Comparison of ENCODE assay signal across 13 mouse cellular contexts in genomic region chr16:4414881-4415585, GRCm38 (mm10). TPM values are rescaled to one million over a fixed set of nuclear protein-coding genes. Genes with fewer than 3 reads are reported as not detected.
A peak's percentile ranks its signal among the peaks of the same experiment; 100 is the strongest.
DNase-seq lines count a peak whose midpoint lies in the region; ATAC-seq lines count a peak whose summit lies in the region.
"Had no signal": no experiment of that assay in that cellular context is flagged by ENCODE, and none has a peak within 500 bp of the region (broad histone marks: within the 10 kb centered on the region; RNA-seq: fewer than 3 reads in every experiment).

No protein-coding gene starts in this region.

- WGBS in liver, embryonic 16.5 days (ENCODE audit: insufficient replicate concordance), result 40% methylated on average over 8 of the region's 8 CpGs

- no peaks in the 10 kb centered on the region for H3K9me3 ChIP-seq in megakaryocyte, embryonic 14.5 days
- H3K9me3 ChIP-seq in liver, embryonic 16.5 days (replicated peaks; ENCODE audit: control insufficient read depth, low read length), result no peaks in the 10 kb centered on the region

- H3K4me1 ChIP-seq in megakaryocyte, embryonic 14.5 days, result peaks cover 92% of the 10 kb centered on the region
- peaks cover 20% of the 10 kb centered on the region for H3K4me1 ChIP-seq in liver, embryonic 16.5 days (ENCODE audit: control insufficient read depth, low read depth, low read length)

- no peak overlapping the region; the same call in 1 of the 2 replicates for H3K9ac ChIP-seq in liver, embryonic 16.5 days (ENCODE audit: low read depth, low read length)

- peak overlapping the region; percentile 25; the same call in 1 of the 2 replicates for H3K4me2 ChIP-seq in liver, embryonic 16.5 days (ENCODE audit: low read depth, low read length)

- DNase-seq in cerebellum, adult 9-10 months, result peak; percentile 39
- DNase-seq in cerebellum, adult 9-11 months, result no peak
- no peak for DNase-seq in retina, postnatal 1 day
- no peak for DNase-seq in kidney, adult 11 months
- DNase-seq: cerebellum, adult 11-12 months; gastrocnemius, postnatal 36 days; layer of hippocampus, postnatal 36 days; lung, postnatal 10 days; right cerebral cortex, postnatal 4 days had no signal

- ATAC-seq in megakaryocyte, adult 5-6 weeks (ENCODE audit: poor library complexity, severe bottlenecking), result no peak
- no peak for ATAC-seq in liver, embryonic 16.5 days (ENCODE audit: low read depth)
- ATAC-seq in cerebellum, adult (ENCODE audit: insufficient number of reproducible peaks, low FRiP score, low TSS enrichment), result no peak

- no peaks in the 10 kb centered on the region for H3K27me3 ChIP-seq in megakaryocyte, embryonic 14.5 days (replicated peaks)
- H3K27me3 ChIP-seq in liver, embryonic 16.5 days (ENCODE audit: control insufficient read depth, insufficient read depth, low read depth, low read length), result peaks cover 5% of the 10 kb centered on the region; the same call in 1 of the 2 replicates

- H3K27ac ChIP-seq in liver, embryonic 16.5 days (ENCODE audit: low read length), result no peak overlapping the region

- peak overlapping the region; percentile 91 for H3K4me3 ChIP-seq in megakaryocyte, embryonic 14.5 days (replicated peaks)
- no peak overlapping the region for H3K4me3 ChIP-seq in liver, embryonic 16.5 days (ENCODE audit: low read depth, low read length)

- peaks cover 61% of the 10 kb centered on the region for H3K36me3 ChIP-seq in megakaryocyte, embryonic 14.5 days (replicated peaks; ENCODE audit: low read length)
- no peaks in the 10 kb centered on the region for H3K36me3 ChIP-seq in liver, embryonic 16.5 days (ENCODE audit: control insufficient read depth, insufficient read depth)

RNA-seq across cellular contexts. Expression of gene Adcy9, which starts 5.3 kb away (rescaled TPM):
- 1.9 and 3.5 TPM in 2 replicates for polyA plus RNA-seq in megakaryocyte, embryonic 14.5 days (2012; ENCODE audit: insufficient read depth, low replicate concordance)
- total RNA-seq in megakaryocyte, adult 5-6 weeks (2015), result 2.1 and 3.0 TPM in 2 replicates
- total RNA-seq in megakaryocyte, adult 5-6 weeks (2017), result 2.3 and 3.8 TPM in 2 replicates
- polyA plus RNA-seq in liver, embryonic 16.5 days (2015; fragmentation: Nextera tagmentation; extraction: Ambion mirVana), result 0.48 and 0.65 TPM in 2 replicates
